Mouse (Mus musculus) stomach, embryonic 14.5 days (tissue): Measurements from ENCODE around the gene Dusp23. TPM values are rescaled to one million over a fixed set of nuclear protein-coding genes. Genes with fewer than 3 reads are reported as not detected.

Experiments
- ATAC-seq: fragments of 200-750 bp; cut with Nextera tagmentation; 2 replicates; pipeline ENCODE4 v1.8.0; 2017; ENCODE audit warnings: low read depth, moderate TSS enrichment; ENCODE audit not compliant: insufficient number of reproducible peaks, insufficient read depth, low FRiP score
- H3K27ac ChIP-seq: fragments of 300-500 bp; sonication (generic); 2 replicates; pipeline ENCODE4 v1.5.1; 2014; ENCODE audit warnings: mild to moderate bottlenecking, low read length, moderate library complexity, mixed read lengths
- H3K27me3 ChIP-seq: fragments of 300-500 bp; sonication (generic); 2 replicates; pipeline ENCODE4 v1.6.1; 2014; ENCODE audit warnings: low read length, control low read depth, mixed read lengths; ENCODE audit not compliant: control insufficient read depth, insufficient read depth
- H3K36me3 ChIP-seq: fragments of 300-500 bp; sonication (generic); 2 replicates; pipeline ENCODE4 v1.6.1; 2014; ENCODE audit warnings: mild to moderate bottlenecking, control low read depth, low read length, moderate library complexity, mixed read lengths; ENCODE audit not compliant: control insufficient read depth, insufficient read depth
- H3K4me1 ChIP-seq: fragments of 300-500 bp; sonication (generic); 2 replicates; pipeline ENCODE4 v1.6.1; 2014; ENCODE audit warnings: low read length, control low read depth, mixed read lengths; ENCODE audit not compliant: control insufficient read depth, insufficient read depth
- H3K4me2 ChIP-seq: fragments of 300-500 bp; sonication (generic); replicated peaks from 2 replicates; pipeline ENCODE4 v1.6.1; 2014; ENCODE audit warnings: low read depth, low read length, control low read depth
- H3K4me3 ChIP-seq: fragments of 300-500 bp; sonication (generic); 2 replicates; pipeline ENCODE4 v1.5.1; 2014; ENCODE audit warnings: low read depth, low read length, control low read depth
- H3K9ac ChIP-seq: fragments of 300-500 bp; sonication (generic); replicated peaks from 2 replicates; pipeline ENCODE4 v1.6.1; 2014; ENCODE audit warnings: low read depth, mild to moderate bottlenecking, control low read depth, low read length, moderate library complexity, mixed read lengths
- H3K9me3 ChIP-seq: fragments of 300-500 bp; sonication (generic); 2 replicates; pipeline ENCODE4 v1.6.1; 2016; ENCODE audit warnings: low read depth, low read length, control low read depth; ENCODE audit not compliant: control insufficient read depth
- WGBS: fragments of 180-500 bp; shearing (Covaris S2); extraction: QIAGEN DNeasy Blood & Tissue Kit; methylation state at CpG from one replicate; pipeline ENCODE4 v1.1.7; 2014; 5-methylcytosine and 5-hydroxymethylcytosine counted together
- polyA plus RNA-seq: library from polyadenylated mRNA; unstranded; fragments of >200 nt; fragmentation: Nextera tagmentation; extraction: Ambion mirVana; gene quantifications from 2 replicates; pipeline ENCODE4 v1.2.1, GENCODE M21; 2014

The Dusp23 gene
- polyA plus RNA-seq, 1 experiment from 2014 or later = 15.3 TPM

- Histone ChIP-seq H3K4me2 (peak overlapping the region; percentile 55), H3K27me3 (no peaks in the 10 kb centered on the region), H3K4me1 (0 out of 2 replicates have a peak, but pooled peaks cover 8% of the 10 kb centered on the region), H3K4me3 (peak overlapping the region; percentile 22; the same call in 1 of the 2 replicates), H3K9me3 (no peaks in the 10 kb centered on the region), H3K9ac (no peak overlapping the region), H3K27ac (no peak overlapping the region), H3K36me3 (no peaks in the 10 kb centered on the region)
- WGBS = 28% methylated on average over 14 of the region's 14 CpGs
- no peak for ATAC-seq
Observed at GRCm38 (mm10) chr1:172617365-172618076, 15.2 kb downstream of the Dusp23 start.

- Histone ChIP-seq H3K4me3 (peak overlapping the region; percentile 22; the same call in 1 of the 2 replicates), H3K4me2 (peak overlapping the region; percentile 55), H3K36me3 (no peaks in the 10 kb centered on the region), H3K4me1 (0 out of 2 replicates have a peak, but pooled peaks cover 8% of the 10 kb centered on the region), H3K27ac (no peak overlapping the region), H3K9me3 (no peaks in the 10 kb centered on the region), H3K9ac (no peak overlapping the region), H3K27me3 (no peaks in the 10 kb centered on the region)
- peak; percentile 51 for ATAC-seq
- 10% methylated on average over 22 of the region's 22 CpGs for WGBS
Observed at GRCm38 (mm10) chr1:172616537-172617300, 16.0 kb downstream of the Dusp23 start.

GRCm38 (mm10) chr1:172615412-172615811, 17.4 kb downstream of the Dusp23 start:
- H3K27me3 ChIP-seq = no peaks in the 10 kb centered on the region
- H3K4me2 ChIP-seq = no peak overlapping the region
- 0 out of 2 replicates have a peak, but pooled peaks cover 8% of the 10 kb centered on the region for H3K4me1 ChIP-seq
- no peaks in the 10 kb centered on the region for H3K9me3 ChIP-seq
- H3K9ac ChIP-seq = no peak overlapping the region
- ATAC-seq = no peak
- no peak overlapping the region for H3K4me3 ChIP-seq
- H3K27ac ChIP-seq = no peak overlapping the region
- no peaks in the 10 kb centered on the region for H3K36me3 ChIP-seq
- WGBS = 60% methylated on average over 4 of the region's 4 CpGs

GRCm38 (mm10) chr1:172614654-172615053, 18.1 kb downstream of the Dusp23 start:
- no peak overlapping the region for H3K4me3 ChIP-seq
- H3K9me3 ChIP-seq = no peaks in the 10 kb centered on the region
- H3K27ac ChIP-seq = no peak overlapping the region
- no peak overlapping the region for H3K9ac ChIP-seq
- WGBS = 88% methylated on average over 10 of the region's 10 CpGs
- H3K27me3 ChIP-seq = no peaks in the 10 kb centered on the region
- no peak for ATAC-seq
- 0 out of 2 replicates have a peak, but pooled peaks cover 8% of the 10 kb centered on the region for H3K4me1 ChIP-seq
- H3K4me2 ChIP-seq = no peak overlapping the region
- H3K36me3 ChIP-seq = no peaks in the 10 kb centered on the region

GRCm38 (mm10) chr1:172612745-172613144, 20.0 kb downstream of the Dusp23 start:
- WGBS = 38% methylated on average over 1 of the region's 1 CpGs
- Histone ChIP-seq H3K4me1 (0 out of 2 replicates have a peak, but pooled peaks cover 8% of the 10 kb centered on the region), H3K4me2 (no peak overlapping the region), H3K27me3 (no peaks in the 10 kb centered on the region), H3K27ac (no peak overlapping the region), H3K4me3 (no peak overlapping the region), H3K36me3 (no peaks in the 10 kb centered on the region), H3K9ac (no peak overlapping the region), H3K9me3 (no peaks in the 10 kb centered on the region)
- no peak for ATAC-seq

GRCm38 (mm10) chr1:172611304-172611703, 21.5 kb downstream of the Dusp23 start:
- no peak overlapping the region for H3K4me3 ChIP-seq
- H3K9me3 ChIP-seq = no peaks in the 10 kb centered on the region
- H3K4me1 ChIP-seq = no peaks in the 10 kb centered on the region
- H3K36me3 ChIP-seq = no peaks in the 10 kb centered on the region
- no peak for ATAC-seq
- H3K27me3 ChIP-seq = no peaks in the 10 kb centered on the region
- H3K4me2 ChIP-seq = no peak overlapping the region
- WGBS = 69% methylated on average over 10 of the region's 10 CpGs
- H3K9ac ChIP-seq = no peak overlapping the region
- H3K27ac ChIP-seq = no peak overlapping the region

GRCm38 (mm10) chr1:172602326-172602725, 30.4 kb downstream of the Dusp23 start, which contains the start of gene Fcrl6:
Gene Fcrl6, minus strand, starts transcription at chr1:172602551.
- Histone ChIP-seq H3K9me3 (no peaks in the 10 kb centered on the region), H3K36me3 (no peaks in the 10 kb centered on the region), H3K4me3 (no peak within 1 kb of the TSS), H3K4me1 (no peaks in the 10 kb centered on the region), H3K27ac (no peak within 1 kb of the TSS), H3K9ac (no peak within 1 kb of the TSS), H3K27me3 (no peaks in the 10 kb centered on the region), H3K4me2 (no peak within 1 kb of the TSS)
- WGBS = 70% methylated on average over 1 of the region's 1 CpGs
- ATAC-seq = no peak

GRCm38 (mm10) chr1:172594495-172594894, 38.3 kb downstream of the Dusp23 start:
- no peaks in the 10 kb centered on the region for H3K36me3 ChIP-seq
- no peak overlapping the region for H3K27ac ChIP-seq
- H3K27me3 ChIP-seq = no peaks in the 10 kb centered on the region
- no peaks in the 10 kb centered on the region for H3K9me3 ChIP-seq
- H3K4me1 ChIP-seq = no peaks in the 10 kb centered on the region
- no peak for ATAC-seq
- H3K9ac ChIP-seq = no peak overlapping the region
- H3K4me2 ChIP-seq = no peak overlapping the region
- H3K4me3 ChIP-seq = no peak overlapping the region
